Mouse (Mus musculus) Patski (cell line): ENCODE data around the gene Ttll7. TPM values are rescaled to one million over a fixed set of nuclear protein-coding genes. Genes with fewer than 3 reads are reported as not detected.

Experiments used
- ATAC-seq: fragments of 100-300 bp; one replicate; pipeline ENCODE4 v1.8.0; 2021
- CTCF ChIA-PET: fragments of 350-600 bp; sonication (Branson Sonifier 250); formaldehyde crosslinking; loops from one replicate; lab custom pipeline; 2022; ENCODE audit warnings: inconsistent platforms; lab: Charles Lee
- POLR2A ChIA-PET: fragments of 350-600 bp; sonication (Branson Sonifier 250); formaldehyde crosslinking; loops from one replicate; lab custom pipeline; 2022; ENCODE audit warnings: antibody characterized with exemption, inconsistent platforms; lab: Charles Lee
- DNase-seq: peaks from one replicate; pipeline ENCODE4 v3.0.0-alpha.2; 2011; ENCODE audit warnings: low read depth, low spot score
- H3K27me3 ChIP-seq: fragments of 371-371 bp; one replicate; pipeline ENCODE4 v1.5.1; 2021
- CTCF ChIP-seq: fragments of 100-300 bp; IDR thresholded peaks from one replicate; pipeline ENCODE4 v1.5.1; 2021
- in situ Hi-C: fragments of 300-500 bp; cut with MboI; formaldehyde crosslinking; loops from 3 replicates; pipeline ENCODE4 v1.11.1; 2018; ENCODE audit warnings: low pct_unique_long_range_greater_than_20kb, mixed read lengths
- polyA plus RNA-seq: library from polyadenylated mRNA; unstranded; gene quantifications from one replicate; pipeline ENCODE4 v1.2.3, GENCODE M21; 2021

Ttll7 gene
- polyA plus RNA-seq, 1 experiment from 2014 or later, result 16.6 TPM

GRCm38 (mm10) chr3:146905606-146906005 is 53.4 kb downstream of the Ttll7 start:
- H3K27me3 ChIP-seq, result no peaks in the 10 kb centered on the region
- ChIA-PET CTCF (interaction anchor here (0.9 to 2.4 kb wide), 2 partner anchors 9 to 578 kb away, joined by 3 to 13 read pairs; no protein-coding TSS in a partner anchor), POLR2A (interaction anchor here (0.6 to 0.8 kb wide), 2 partner anchors 35 to 39 kb away, joined by 3 read pairs; no protein-coding TSS in a partner anchor)
- ATAC-seq (no peak), DNase-seq (no peak)
- in situ Hi-C loops, result loop anchor here (5.0 kb wide), 1 partner anchor 103 kb away; no protein-coding TSS in a partner anchor
- TF ChIP-seq CTCF, result no peak

DNA sequence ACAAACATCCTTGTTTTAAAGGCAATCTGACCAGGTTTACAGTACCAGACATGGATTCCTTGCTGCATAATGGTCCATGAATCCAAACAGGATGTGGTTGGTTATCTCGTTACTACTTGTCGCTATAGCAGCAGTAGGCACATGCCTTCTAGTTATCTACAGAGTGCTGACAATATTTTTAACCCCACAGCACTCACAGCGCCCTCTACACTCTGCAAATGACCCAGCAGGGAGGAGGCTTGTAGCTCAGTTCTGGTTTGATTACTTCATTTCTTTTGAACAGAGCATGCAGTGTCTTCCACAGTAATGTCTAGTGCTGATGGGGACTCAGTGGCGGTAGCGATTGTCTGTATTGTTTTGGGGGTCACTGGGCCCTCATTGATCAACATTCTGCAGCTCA is 56.8 kb downstream of the Ttll7 start:
- ATAC-seq, result no peak

GRCm38 (mm10) chr3:146913107-146913506 is 60.9 kb downstream of the Ttll7 start:
- ChIA-PET CTCF (interaction anchor here (0.9 to 3.6 kb wide), 6 partner anchors 10 to 585 kb away, joined by 3 to 22 read pairs (median 4); no protein-coding TSS in a partner anchor), POLR2A (no interaction called here)
- no peak for TF ChIP-seq CTCF
- in situ Hi-C loops, result loop anchor here (10.0 kb wide), 1 partner anchor 718 kb away; no protein-coding TSS in a partner anchor
- no peak for DNase-seq
- ATAC-seq, result no peak
- H3K27me3 ChIP-seq, result no peaks in the 10 kb centered on the region

More for the DNA sequence above, 56.8 kb downstream of the Ttll7 start:
- in situ Hi-C loops, result loop anchor here (5.0 kb wide), 1 partner anchor 107 kb away; no protein-coding TSS in a partner anchor
- H3K27me3 ChIP-seq, result no peaks in the 10 kb centered on the region
- DNase-seq, result no peak
- CTCF ChIA-PET, result interaction anchor here (1.2 kb wide), 1 partner anchor 185 kb away, joined by 3 read pairs; no protein-coding TSS in a partner anchor
- peak; percentile 35 for TF ChIP-seq CTCF
- POLR2A ChIA-PET, result no interaction called here

GRCm38 (mm10) chr3:146914798-146915197 is 62.6 kb downstream of the Ttll7 start:
- peak; percentile 95 for TF ChIP-seq CTCF
- ChIA-PET POLR2A (no interaction called here), CTCF (interaction anchor here (0.6 to 3.6 kb wide), 47 partner anchors 9 to 730 kb away, joined by 3 to 31 read pairs (median 5); partner anchors contain the start of gene Ttll7)
- no peaks in the 10 kb centered on the region for H3K27me3 ChIP-seq
- no peak for DNase-seq
- ATAC-seq, result peak; percentile 96
- in situ Hi-C loops, result loop anchor here (5.0 to 10.0 kb wide), 3 partner anchors 347 to 720 kb away; no protein-coding TSS in a partner anchor

DNA sequence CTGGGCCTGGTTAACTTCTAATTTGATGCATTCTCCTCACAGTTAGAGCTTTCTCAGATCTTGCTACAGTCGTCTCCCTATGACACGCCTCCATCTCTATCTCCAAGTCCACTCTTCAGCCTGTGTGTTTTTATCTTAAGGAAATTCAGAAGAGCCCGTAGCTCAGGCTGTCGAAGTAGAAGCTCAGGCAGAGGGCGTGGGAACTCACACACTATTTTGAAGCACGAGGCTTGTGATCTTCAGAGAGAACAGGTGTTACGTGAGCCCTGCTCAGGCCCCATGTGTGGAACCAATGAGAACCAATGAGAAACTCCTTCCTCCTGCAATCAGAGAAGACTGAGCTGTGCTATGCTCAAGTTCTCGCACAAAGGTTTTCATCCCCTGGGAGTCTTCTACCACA is 65.7 kb downstream of the Ttll7 start:
- no peaks in the 10 kb centered on the region for H3K27me3 ChIP-seq
- ChIA-PET CTCF (interaction anchor here (1.1 to 1.5 kb wide), 3 partner anchors 9 to 16 kb away, joined by 3 to 4 read pairs (median 3); no protein-coding TSS in a partner anchor), POLR2A (interaction anchor here (0.5 kb wide), 1 partner anchor 230 kb away, joined by 5 read pairs; no protein-coding TSS in a partner anchor)
- no peak for ATAC-seq
- TF ChIP-seq CTCF, result no peak
- in situ Hi-C loops, result loop anchor here (5.0 to 10.0 kb wide), 3 partner anchors 351 to 723 kb away; no protein-coding TSS in a partner anchor
- DNase-seq, result no peak

GRCm38 (mm10) chr3:146918323-146918722 is 66.2 kb downstream of the Ttll7 start:
- DNase-seq (no peak), ATAC-seq (no peak)
- no peak for TF ChIP-seq CTCF
- in situ Hi-C loops, result loop anchor here (5.0 to 10.0 kb wide), 3 partner anchors 351 to 724 kb away; no protein-coding TSS in a partner anchor
- POLR2A ChIA-PET, result interaction anchor here (0.5 kb wide), 1 partner anchor 231 kb away, joined by 5 read pairs; no protein-coding TSS in a partner anchor
- H3K27me3 ChIP-seq, result no peaks in the 10 kb centered on the region
- CTCF ChIA-PET, result interaction anchor here (1.2 to 1.5 kb wide), 2 partner anchors 15 kb away, joined by 3 to 4 read pairs; no protein-coding TSS in a partner anchor

DNA sequence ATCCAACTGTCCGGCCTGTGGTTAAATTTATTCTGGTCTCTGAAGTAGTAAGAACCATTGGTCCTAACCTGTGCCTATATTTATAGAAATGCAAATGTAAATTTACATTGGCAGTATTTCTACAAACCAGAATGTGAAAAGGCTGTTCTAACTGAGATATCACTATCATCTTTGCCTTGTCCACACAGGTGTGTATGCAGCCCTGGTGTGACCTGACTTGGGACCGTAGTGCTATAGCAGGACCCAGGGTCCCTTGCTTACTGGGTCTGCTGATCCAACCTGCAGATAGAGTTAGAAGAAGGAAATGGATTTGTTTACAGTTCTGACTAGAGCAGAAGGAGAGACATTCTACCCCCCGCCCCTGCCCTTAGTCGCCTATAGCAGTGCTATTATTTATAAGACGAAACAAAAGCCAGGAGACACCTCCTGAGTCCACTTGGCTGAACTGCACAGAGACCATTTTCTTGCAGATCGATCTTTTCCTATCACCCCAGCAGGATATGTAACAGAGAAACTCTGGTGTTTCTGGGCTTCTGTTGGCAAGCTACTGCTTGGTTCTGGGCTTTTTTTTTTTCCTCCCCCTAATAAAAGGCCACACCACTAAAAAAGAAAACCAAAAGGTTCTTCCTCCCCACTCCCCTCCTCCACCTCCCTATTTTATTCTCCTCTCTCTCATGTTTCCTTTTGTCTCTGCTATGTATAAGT is 75.3 kb downstream of the Ttll7 start:
- in situ Hi-C loops, result no loop called here
- no peak for DNase-seq
- no peak for ATAC-seq
- no peaks in the 10 kb centered on the region for H3K27me3 ChIP-seq
- CTCF ChIA-PET, result interaction anchor here (0.9 to 1.3 kb wide), 3 partner anchors 10 to 34 kb away, joined by 3 to 4 read pairs (median 3); no protein-coding TSS in a partner anchor
- TF ChIP-seq CTCF, result no peak
- POLR2A ChIA-PET, result no interaction called here

DNA sequence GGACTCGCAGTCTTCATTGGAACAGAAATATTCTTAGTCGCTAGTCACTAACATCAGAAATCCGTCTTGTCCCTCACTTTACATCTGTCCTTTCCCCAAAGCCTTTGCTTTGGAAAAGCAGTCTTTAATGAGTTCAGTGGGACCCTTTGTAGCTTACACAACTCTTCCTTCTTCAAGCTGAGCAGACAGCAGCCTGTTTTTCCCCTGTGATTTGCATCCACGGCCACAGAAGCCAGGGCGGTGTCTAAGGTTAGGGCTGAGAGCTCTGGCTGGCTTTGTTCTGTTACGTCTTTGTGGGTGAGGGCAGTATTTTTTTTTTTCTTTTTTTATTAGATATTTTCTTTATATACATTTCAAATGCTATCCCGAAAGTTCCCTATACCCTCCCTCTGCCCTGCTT is 76.0 kb downstream of the Ttll7 start:
- ATAC-seq (no peak), DNase-seq (no peak)
- no peaks in the 10 kb centered on the region for H3K27me3 ChIP-seq
- TF ChIP-seq CTCF, result no peak
- ChIA-PET CTCF (interaction anchor here (0.9 to 1.3 kb wide), 3 partner anchors 18 to 35 kb away, joined by 3 to 4 read pairs (median 3); no protein-coding TSS in a partner anchor), POLR2A (no interaction called here)
- in situ Hi-C loops, result no loop called here

GRCm38 (mm10) chr3:146929011-146929410 is 76.8 kb downstream of the Ttll7 start:
- in situ Hi-C loops, result no loop called here
- CTCF ChIA-PET, result interaction anchor here (1.0 kb wide), 1 partner anchor 17 kb away, joined by 3 read pairs; no protein-coding TSS in a partner anchor
- ATAC-seq (no peak), DNase-seq (no peak)
- no peaks in the 10 kb centered on the region for H3K27me3 ChIP-seq
- POLR2A ChIA-PET, result no interaction called here
- no peak for TF ChIP-seq CTCF

- ChIA-PET CTCF (interaction anchor here (1.1 to 4.8 kb wide), 2 partner anchors 15 to 16 kb away, joined by 4 to 35 read pairs; no protein-coding TSS in a partner anchor), POLR2A (no interaction called here)
- ATAC-seq (no peak), DNase-seq (no peak)
- in situ Hi-C loops, result no loop called here
- TF ChIP-seq CTCF, result no peak
- H3K27me3 ChIP-seq, result no peaks in the 10 kb centered on the region
These were observed 79.0 kb downstream of the Ttll7 start for GRCm38 (mm10) chr3:146931190-146931589.
